Mouse (Mus musculus) thymus, postnatal 25 days (tissue): ENCODE data around the gene Ift43.

Experiments
- DNase-seq: peaks from one replicate; pipeline ENCODE4 v3.0.0; 2022

Ift43 gene

DNA sequence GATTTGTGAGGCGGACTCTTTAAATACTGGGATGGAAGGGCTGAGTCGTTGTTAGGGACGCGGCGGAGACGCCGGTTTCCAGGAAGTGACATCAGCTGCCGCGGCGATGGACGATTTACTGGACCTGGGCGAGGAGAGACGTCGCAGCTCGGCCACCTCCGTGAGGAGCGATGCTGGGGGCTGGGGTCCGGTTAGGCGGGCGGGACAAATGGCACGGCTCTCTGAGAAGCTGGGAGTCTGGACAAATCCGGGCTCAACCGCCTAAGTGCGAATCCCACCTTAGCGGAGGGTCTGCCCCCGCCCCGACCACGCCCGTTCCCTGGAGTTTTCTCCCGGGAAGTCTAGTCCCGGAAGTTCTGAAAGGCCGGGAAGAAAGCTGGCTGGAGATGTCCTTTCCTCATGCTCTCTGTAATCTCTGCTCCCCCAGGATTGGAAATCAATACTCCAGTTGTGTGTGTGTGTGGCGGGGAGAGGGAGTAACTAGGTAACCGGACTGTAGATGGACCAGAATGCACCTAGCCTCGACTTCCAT is at the start of gene Ift43:
Gene Ift43, plus strand, starts transcription at position 61 of the 532 bp plus-strand sequence.
- peak; percentile 14 for DNase-seq

DNA sequence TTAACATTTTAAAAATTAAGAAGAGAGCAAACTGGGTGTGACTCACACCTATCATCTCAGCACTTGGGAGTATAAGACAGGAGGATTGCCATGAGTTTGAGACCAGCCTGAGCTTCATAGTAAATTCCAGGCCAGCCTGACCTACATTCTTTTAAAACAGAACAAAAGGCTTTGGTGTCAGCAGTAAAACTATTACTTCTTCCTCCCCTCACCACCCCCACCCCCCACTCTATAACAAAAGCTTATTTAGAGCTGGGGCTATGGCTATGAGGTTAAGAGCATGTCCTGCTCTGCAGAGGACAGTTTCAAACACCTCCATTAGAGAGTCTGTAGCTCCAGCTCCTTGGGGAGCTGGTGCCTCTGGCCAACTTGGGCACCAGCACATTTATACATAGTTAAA is 46.8 kb upstream of the Ift43 start:
- no peak for DNase-seq

DNA sequence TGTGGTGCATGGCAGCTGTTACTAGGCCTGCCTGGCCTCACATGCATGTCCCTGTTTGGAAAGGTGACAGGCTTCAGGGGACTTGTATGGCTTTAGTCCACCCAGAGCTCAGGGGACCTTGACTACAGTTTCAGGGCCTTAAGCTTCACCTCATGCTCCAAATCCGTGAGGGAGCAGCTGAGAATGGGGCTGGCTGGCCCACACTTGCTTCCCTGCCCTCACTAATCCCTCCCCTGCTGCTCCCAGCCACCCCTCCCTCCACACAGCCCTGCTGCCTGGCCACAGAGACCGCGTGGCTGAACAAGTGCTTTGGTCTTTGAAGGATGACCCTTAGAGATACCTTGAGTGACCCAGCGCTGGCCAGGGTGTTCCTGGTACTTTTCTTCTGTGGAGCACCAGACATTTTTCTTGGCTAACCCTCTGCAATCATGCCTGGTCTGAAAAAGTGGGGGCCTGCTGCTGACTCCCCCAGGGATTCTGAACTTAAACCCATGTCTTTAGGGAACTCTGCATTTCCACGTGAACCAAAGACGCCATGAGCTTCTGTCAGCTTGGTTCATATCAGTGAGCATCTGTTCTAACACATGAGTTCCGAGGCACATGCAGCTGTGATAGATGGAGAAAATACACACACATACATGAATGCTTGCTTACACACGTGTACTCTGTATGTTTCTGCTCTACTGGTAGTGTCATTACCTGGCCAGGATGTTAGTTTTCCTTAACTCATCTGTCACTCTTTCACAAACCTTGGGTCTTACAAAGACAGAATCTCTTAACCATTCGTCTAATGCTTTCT is 45.8 kb upstream of the Ift43 start:
- DNase-seq: no peak

DNA sequence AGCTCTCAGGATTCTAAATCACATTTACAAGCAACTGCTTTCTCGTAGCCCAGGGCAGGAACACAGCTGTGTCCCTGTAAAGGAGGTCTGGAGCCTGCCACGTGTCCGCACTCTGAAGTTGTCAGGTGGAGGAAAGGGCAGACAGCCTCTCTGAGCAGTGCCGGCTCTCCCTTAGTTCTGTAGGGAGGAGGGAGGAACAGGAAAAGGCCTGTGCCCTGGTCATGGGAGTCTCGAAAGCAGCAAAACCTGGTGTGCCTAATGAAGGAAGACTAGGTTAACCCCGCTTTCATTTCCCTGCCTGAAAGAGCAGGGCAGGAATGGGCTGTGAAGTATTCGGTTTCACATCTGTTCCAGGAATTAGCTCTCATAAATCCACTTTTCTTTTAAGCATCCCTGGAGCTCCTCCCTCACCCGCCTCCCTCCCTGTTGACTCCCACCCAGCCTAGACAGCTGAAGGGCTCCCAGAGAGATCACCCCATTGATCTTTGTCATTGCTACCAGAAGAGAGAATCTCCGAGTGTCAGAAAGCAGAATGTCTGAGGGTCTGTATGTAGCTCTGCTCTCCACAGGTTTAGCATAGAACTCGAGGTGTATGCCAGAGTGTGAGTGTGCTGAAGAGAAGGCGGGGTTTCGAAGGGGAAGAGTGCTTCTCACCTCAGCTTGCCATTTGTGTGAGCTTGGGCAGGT is 45.0 kb upstream of the Ift43 start:
- DNase-seq: no peak

DNA sequence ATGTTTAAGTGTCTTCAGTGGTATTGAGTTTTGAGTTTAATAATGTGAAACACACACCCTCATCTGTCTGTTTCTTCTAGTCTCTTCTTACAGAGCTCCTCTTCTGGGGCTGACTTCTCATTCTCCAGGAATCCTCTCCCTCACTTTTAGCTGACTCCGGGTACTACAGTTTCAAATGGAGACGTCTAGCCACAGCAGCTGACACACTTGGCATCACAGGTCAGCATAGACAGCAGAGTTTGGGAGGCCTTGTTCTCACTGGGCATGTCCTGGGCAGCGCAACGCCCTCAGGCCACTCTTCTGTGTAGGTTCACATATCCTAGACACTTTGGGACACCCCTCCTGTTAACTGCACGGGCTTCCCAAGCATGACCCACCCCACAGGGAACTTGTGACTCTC is 43.3 kb upstream of the Ift43 start:
- no peak for DNase-seq

DNA sequence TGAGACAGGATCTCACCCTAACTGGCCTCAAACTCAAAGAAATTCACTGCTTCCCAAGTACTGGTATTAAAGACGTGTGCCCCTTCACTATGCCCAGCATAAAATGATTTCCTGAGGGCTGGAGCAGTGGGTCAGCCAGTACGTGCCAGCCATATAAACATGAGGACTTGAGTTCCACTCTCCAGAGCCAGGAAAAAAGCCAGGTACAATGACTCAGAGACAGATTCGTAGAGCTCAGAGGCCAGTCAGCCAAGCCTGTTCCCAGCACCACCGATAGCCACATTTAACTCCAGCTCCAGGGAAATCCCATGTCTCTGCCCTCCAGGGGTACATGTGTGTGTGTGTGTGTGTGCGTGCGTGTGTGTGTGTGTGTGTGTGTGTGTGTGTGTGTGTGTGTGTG is 42.6 kb upstream of the Ift43 start:
- no peak for DNase-seq

DNA sequence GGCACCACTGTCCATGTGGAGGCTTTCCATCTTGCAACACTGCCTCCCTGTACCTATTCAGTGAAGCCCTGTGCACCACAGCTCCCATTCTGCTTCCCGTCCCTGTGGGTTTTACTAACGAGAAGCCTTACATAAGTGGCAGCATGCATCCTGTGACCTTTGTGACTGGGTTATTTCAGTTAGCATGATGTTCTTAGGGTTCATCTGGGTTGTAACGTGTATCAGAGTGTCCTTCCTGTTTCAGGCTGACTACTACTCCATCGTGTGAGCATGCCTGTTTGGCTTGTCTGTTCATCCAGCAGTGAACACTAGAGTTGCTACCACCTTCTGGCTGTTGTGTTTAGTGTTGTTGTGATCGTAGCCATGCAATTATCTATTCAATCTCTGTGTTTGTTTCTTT is 36.2 kb upstream of the Ift43 start:
- DNase-seq: no peak

DNA sequence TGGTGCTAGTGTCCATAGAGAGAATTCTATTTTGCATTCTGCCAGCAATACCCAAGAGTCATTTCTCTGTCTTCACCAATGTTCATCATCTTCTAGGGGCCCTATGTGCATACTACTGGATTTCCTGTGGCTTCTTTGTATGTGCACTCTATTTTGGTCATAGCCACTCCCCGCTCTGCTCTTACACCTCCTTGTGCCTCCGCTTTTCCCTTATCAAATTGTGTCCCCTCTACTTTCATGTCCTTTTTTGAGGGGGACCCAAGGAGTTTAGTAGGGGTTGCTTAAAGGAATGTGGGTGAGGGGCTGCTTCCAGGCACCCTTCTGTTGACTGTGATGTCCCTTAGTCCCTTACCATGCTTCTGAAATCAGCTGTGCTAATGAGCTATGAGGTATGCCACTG is 35.6 kb upstream of the Ift43 start:
- no peak for DNase-seq

DNA sequence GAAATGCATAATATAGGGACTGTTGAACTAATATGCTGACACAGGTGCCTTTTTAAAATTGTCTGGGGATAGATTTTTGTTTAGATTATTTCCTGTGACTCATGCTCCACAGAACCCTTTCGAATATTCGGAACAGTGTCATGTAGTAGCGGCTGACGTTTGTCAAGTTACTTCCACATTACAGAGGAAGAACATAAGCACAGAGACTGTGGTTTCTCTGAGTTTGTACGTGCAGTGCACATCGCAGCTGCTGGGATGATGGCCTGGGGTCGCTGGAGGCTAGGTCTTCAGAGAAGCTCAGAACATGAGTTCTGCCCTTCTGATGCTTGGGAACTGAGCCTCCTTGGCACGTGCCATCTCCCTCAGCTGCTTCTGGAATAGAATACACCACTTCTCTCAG is 35.0 kb upstream of the Ift43 start:
- no peak for DNase-seq

DNA sequence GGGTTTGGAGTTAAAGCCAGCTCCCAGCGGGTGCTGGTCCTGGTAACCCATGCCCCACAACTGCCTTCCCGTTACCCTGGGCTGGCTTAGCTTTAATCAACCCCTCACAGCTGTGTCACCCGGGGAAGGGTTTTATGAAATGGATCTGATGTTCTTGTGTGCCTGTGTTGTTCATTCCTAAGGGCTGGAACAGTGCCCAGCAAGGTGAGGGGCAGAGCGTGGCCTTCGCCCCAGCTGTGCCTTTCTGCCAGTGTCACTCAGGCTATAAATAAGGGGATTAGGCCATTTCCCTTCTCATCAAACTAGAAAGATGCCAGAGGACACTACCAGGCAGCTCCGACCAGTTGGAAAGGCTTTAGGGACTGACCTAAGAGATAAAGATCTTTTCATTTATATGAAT is 32.5 kb upstream of the Ift43 start:
- no peak for DNase-seq

DNA sequence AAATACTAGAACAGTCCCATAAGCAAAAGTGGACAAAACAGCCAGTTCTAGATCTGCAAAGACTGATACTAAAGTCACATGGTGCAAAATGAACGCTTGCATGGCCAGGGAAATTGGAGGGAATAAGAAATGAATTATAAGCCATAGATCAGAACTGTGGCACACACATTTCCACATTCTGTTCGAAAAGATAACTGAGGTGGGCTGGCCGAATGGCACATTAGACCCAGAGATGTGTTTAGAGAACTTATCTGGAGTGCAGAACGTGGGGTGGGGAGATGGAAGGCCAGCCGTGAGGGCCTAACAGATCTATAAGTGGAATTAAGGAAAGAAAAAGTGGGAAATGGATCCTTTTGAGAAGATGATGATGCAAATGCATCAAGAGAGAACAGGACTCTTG is 30.9 kb upstream of the Ift43 start:
- DNase-seq: no peak

DNA sequence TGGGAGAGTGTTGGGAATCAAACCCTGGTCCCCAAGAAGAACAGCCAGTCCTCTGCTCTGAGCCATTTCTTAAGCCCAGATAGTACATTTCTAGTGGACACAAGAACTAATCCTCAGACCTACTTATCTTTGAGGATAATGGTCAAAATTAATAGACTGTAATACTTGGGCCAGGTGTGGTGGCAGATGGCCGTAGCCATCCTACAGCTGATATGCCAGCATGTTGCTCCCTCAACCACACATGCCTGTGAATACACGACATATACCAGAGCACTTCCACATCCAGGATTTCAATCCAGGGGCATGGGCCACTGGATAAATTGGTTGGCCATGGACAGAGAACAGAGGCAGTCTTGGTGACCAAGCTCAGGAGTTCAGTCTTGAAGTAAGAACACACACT is 27.0 kb upstream of the Ift43 start:
- DNase-seq: no peak

DNA sequence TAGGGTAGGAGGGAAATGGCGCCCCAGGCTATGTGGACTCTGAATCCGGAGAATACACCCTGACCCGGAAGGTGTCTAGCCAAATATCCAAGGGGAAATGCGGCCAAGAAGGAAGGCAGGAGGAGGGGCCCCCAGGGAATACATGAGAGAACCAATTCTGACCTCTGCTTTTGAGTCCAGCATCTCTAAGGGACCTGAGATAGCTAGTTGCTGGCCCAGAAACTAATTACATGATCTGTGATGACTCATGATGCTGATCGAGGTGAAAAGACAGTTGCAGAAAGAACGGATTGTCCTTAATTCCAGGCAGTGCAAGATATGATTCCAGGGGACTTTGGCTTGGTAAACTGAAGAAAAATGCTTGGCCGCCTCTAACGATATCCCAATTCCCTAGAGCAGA is 25.4 kb upstream of the Ift43 start:
- no peak for DNase-seq

DNA sequence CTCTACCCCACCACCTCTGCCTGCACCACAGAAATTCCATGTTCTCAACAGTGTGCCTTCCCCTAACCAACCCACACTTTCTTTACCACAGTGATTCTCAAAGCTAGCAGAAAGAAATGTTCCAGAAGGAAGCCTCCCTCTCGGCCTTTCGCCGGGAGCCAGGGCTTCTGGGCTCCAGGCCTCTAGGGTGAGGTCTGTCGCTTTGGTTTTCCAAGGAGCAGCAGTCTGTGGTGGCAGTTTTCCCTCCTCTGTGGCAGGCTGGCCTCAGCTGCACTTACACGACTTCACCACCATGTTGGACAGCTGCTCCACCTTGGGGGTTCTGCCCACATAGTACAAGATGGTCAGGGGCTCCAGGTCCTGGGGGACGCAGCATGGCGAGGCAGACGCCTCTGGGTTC is 24.8 kb upstream of the Ift43 start:
- no peak for DNase-seq

DNA sequence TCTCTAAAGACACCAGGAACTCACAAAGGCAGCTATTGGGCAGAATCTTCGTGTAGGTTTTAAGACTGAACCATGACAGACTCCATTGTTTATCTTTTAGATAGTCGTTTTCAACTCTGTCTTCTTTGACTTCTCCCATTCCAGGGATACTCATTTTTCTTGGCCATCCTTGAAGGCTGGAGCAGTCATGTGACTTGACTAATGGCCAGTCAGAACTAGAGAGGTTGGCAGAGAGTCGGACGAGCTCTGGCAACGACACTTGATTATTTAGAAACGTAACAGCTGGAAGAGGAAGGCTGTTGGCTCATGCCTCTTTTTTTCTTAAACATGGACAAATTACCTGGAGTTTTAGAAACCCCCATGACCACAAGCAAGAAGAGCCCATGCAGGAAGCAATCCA is 23.0 kb upstream of the Ift43 start:
- no peak for DNase-seq

DNA sequence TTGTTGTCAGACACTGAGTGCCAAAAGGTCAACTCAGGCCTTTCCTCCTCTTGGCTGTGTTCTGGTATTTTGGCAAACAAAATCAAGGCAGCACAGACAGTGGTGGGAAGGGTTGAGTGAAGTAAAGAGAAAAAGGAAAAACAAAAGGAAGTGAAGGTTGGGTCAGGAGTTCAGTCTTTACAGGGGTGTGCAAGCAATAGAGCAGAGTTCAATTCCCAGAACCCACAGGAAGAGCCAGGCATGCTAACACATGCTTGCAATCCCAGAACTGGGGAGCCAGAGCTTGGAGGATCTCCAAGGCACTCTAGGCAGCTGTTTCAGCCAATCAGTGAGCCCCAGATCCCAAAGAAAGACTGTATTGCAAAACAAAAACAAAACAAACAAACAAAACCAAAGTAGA is 17.5 kb upstream of the Ift43 start:
- no peak for DNase-seq

DNA sequence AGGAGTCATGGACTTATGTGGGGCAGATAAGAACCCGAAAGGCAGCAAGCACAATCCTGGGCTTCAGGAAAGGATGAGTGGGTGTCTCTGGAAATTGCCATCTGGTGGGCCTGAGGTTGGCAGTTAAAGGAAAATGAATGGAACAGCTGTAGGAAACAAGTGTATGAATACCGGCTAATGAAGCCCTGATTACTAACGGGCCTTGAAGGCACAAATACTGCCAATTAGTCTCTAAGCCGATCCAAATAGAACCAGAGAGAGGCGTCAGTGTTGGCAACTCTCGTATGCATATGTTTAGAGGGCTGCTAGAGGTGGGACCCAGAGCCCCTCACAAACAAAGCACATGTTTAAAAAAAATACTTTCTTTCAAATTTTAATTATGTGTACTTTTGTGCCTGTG is 10.9 kb upstream of the Ift43 start:
- no peak for DNase-seq

DNA sequence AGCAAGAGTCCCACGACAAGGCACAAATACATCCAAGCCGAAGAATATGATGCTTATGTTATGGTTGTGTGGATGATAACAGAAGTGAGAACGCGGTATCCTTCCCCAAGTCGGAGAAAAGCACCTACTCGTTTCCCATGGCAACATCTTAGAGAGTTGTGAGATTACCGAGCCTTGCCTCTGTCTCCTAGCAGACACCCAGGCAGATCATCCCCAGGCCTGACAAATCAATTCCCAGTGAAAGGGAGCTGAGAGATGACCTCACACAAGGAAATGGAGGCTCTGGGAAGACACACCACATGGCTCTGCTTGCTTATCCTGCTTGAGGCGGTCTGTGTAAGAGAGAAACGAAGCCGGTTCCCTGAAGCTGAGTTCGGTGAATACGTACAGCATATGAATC is 7.7 kb upstream of the Ift43 start:
- no peak for DNase-seq

DNA sequence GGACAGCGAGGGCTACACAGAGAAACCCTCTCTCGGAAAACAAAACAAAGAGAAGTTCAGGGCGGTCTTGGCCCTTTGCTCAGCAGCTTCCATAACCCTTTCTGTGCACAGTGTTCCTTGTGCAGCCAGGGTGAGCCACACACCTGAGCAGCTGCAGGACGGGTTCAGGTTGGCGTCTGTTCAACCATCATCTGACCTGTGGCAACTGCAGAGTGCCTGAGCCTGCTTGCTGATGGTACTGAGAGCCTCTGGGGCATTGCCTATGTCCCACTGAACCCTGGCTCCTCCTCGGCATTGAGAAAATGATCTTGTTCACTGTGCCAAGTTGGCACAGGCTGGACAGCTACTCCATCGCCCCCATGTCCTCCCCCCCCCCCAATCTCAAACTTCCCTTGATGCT is 7.0 kb upstream of the Ift43 start:
- no peak for DNase-seq

DNA sequence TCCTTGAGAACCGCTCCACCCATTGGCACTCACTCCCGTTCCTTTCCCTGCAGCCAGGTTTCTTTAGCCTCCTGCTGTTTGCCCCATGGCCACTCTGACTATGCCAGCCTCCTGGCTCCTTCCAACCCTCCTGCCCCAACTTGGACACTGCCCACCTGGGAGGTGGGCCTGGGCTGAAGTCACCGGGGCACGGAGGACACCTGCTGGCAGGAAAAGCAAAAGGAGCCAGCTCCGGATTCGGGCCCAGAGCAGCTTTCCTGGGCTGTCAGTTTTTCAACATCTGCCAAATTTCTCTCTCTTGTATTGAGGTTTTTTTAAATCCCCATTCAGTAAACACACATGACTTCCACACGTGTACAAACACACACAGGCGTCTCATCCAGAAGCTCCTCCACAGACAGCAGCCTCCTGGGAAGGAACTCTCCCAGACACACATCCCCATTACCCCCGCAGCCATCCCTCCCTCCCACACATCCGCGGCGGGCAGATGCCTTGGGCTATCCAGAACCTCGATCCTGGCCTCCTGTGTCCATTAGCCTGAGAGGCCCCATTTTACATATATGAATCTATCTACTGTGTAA is 5.9 kb upstream of the Ift43 start:
- no peak for DNase-seq

DNA sequence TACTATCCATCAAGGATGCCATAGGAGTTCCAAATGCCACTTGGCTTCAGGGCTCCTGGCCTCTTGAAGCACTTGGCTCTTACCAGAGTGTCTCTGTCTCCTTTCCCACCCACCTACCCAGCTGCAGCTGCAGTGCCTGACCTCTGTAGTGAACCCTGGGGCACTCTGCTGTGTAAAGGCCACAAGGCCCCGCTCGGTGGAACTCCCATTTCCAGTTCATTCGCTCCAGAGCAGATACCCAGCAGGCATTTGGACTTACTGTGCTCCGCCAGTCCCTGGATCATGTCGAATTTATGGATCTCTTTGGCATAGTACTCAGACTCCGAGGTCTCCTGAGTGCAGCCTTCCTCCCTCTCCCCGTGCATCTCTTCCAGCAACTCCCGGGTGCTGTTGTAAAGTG is 5.0 kb upstream of the Ift43 start:
- no peak for DNase-seq

DNA sequence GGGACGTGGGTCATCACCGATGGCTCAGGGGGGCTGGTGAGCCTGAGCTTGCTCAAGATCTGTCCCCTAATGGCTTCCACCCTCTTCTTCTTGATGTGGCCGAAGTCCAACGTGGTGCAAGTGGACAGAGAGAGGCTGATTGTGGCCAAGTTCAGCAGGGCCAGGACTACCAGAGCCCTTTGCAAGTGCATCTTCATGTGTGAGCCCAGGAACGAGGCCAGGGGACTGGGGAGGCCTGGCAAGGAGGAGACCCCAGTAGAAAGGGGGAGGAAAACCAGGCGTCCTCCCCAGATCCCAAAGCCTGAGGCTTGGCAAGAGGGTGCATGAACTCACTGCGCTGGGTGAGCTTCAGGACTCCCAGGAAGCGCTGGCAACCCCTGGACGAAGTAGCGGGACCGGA is 4.6 kb upstream of the Ift43 start:
- no peak for DNase-seq

DNA sequence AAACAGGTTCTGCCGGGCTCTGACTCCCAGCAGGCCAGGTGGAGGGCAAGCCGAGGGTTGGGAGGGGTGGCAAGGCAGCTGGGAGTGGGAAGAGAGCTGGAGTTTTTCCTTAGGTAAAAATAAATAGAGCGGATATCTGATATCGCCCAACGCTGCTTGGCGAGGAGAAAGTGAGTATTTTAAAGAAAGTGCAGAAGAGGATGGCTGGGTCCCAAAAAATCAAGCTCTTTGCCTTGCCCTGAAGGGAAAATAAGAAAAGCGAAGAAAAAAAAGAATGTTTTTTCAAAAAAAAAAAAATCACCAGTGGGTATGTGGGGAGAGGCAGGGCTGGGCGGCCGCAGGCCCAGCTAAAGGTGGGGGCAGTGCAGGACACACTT is 4.2 kb upstream of the Ift43 start:
- no peak for DNase-seq

DNA sequence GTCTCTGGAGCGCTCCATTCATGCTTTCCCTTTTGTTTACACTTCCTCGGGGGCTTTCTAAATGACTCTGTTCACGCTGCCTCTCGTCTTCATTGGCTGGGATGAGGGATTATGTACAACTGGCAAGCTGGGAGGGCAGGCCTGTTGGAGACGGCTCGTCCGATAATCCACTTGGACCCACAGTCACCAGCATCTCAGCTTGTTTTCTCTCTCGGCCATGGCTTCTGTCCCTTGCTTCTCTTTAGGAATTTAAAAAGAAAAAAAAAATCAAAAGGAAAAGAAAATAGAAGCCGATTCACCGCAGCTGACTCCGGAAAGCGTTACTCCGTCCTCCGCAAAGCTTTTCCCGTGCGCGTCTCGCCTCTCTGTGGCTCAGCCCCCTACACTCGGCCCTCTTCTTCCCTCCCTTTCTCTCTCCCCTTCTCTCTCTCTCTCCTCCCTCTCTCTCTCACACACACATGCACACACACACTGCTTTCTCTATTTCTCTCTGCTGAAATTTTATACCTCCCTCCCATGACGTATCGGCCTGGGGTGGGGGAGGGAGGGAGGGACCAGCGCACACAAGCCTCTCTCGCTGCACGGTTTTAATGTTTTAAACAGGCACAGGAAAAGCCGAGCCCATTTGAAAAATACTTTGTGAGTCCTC is 3.7 kb upstream of the Ift43 start, which contains the start of gene Tgfb3:
Gene Tgfb3, minus strand, starts transcription at position 489 of the 649 bp plus-strand sequence.
- peak; percentile 38 for DNase-seq
